ENCODE assay signal across 8 mouse cellular contexts in genomic region chr12:73045724-73046606, GRCm38 (mm10). TPM values are rescaled to one million over a fixed set of nuclear protein-coding genes. Genes with fewer than 3 reads are reported as not detected.
DNase-seq lines count a peak whose midpoint lies in the region; ATAC-seq and TF ChIP-seq lines count a peak whose summit lies in the region.

No protein-coding gene starts in this region.

- 0 out of 2 replicates have a peak overlapping the region, but pooled peaks have one; percentile 25 for H3K9ac ChIP-seq in kidney, embryonic 16.5 days (replicated peaks; ENCODE audit: low read length)
- H3K9ac ChIP-seq in neural tube, embryonic 12.5 days, result peak overlapping the region; percentile 67

- H3K27ac ChIP-seq in left cerebral cortex, adult 2 months, result no peak overlapping the region
- no peak overlapping the region for H3K27ac ChIP-seq in kidney, embryonic 16.5 days (ENCODE audit: low read length)
- H3K27ac ChIP-seq in neural tube, embryonic 12.5 days, result peak overlapping the region; percentile 15; the same call in 1 of the 2 replicates

- WGBS in kidney, embryonic 16.5 days, result under 1% methylated on average over 85 of the region's 85 CpGs
- WGBS in neural tube, embryonic 12.5 days, result under 1% methylated on average over 85 of the region's 85 CpGs

- intact Hi-C loops in left cerebral cortex, adult 2 months (cut with DNase I), result loop anchor here (5.0 kb wide), 2 partner anchors 66 to 194 kb away; partner anchors contain the start of gene Six4

- H3K4me2 ChIP-seq in kidney, embryonic 16.5 days (replicated peaks; ENCODE audit: low read depth, low read length), result peak overlapping the region; percentile 72
- peak overlapping the region; percentile 61 for H3K4me2 ChIP-seq in neural tube, embryonic 12.5 days (replicated peaks)

- H3K9me3 ChIP-seq in kidney, embryonic 16.5 days (ENCODE audit: low read length), result no peaks in the 10 kb centered on the region
- H3K9me3 ChIP-seq in neural tube, embryonic 12.5 days, result no peaks in the 10 kb centered on the region

- TF ChIP-seq CTCF in left cerebral cortex, adult 2 months (IDR thresholded peaks at IDR 0.05), result no peak

- no peak for DNase-seq in left cerebral cortex, adult 2 months (ENCODE audit: extremely low spot score in 1 of 2, low spot score in 2 of 2)
- no peak for DNase-seq in left cerebral cortex, adult 11 months (ENCODE audit: low spot score)
- peak; percentile 62 for DNase-seq in Muller cell, postnatal 12 days (ENCODE audit: inconsistent ontology term)
- DNase-seq in gastrocnemius, adult 8-10 months (ENCODE audit: low spot score in 2 of 2), result peak; percentile 45 to 48
- DNase-seq in layer of hippocampus, postnatal 36 days, result no peak
- no peak for DNase-seq in spleen, postnatal 4 days (ENCODE audit: low spot score in 2 of 2)

- H3K36me3 ChIP-seq in kidney, embryonic 16.5 days (ENCODE audit: insufficient read depth, low read length), result no peaks in the 10 kb centered on the region
- no peaks in the 10 kb centered on the region for H3K36me3 ChIP-seq in neural tube, embryonic 12.5 days

- H3K4me3 ChIP-seq in left cerebral cortex, adult 2 months, result peak overlapping the region; percentile 29
- peak overlapping the region; percentile 51 for H3K4me3 ChIP-seq in kidney, embryonic 16.5 days (ENCODE audit: low read length)
- peak overlapping the region; percentile 48 for H3K4me3 ChIP-seq in neural tube, embryonic 12.5 days

- H3K27me3 ChIP-seq in kidney, embryonic 16.5 days (ENCODE audit: insufficient read depth, low read length), result peaks cover 90% of the 10 kb centered on the region
- peaks cover 91% of the 10 kb centered on the region for H3K27me3 ChIP-seq in neural tube, embryonic 12.5 days (replicated peaks)

- ATAC-seq in kidney, embryonic 16.5 days (ENCODE audit: low FRiP score, low TSS enrichment), result 0 out of 2 replicates have a peak, but pooled peaks have one; percentile 16
- no peak for ATAC-seq in neural tube, embryonic 12.5 days (ENCODE audit: low FRiP score, low read depth)

- H3K4me1 ChIP-seq in kidney, embryonic 16.5 days (ENCODE audit: insufficient read depth, low read length), result peaks cover 29% of the 10 kb centered on the region
- H3K4me1 ChIP-seq in neural tube, embryonic 12.5 days, result peaks cover 22% of the 10 kb centered on the region

RNA-seq across cellular contexts. Expression of gene Six1, which starts 7.7 kb away (rescaled TPM):
- under 1 TPM in 1 of 2 experiments, not detected in 1; 0.14 TPM for total RNA-seq in left cerebral cortex, adult 2 months (2021)
- total RNA-seq in gastrocnemius, adult 8-10 months (2022), result 10 to 100 TPM; 59.5 to 67.4 (median 60.9) TPM
- polyA plus RNA-seq in kidney, embryonic 16.5 days (2015; fragmentation: Nextera tagmentation; extraction: Ambion mirVana), result 0.47 and 0.66 TPM in 2 replicates
- 30.5 and 36.7 TPM in 2 replicates for polyA plus RNA-seq in neural tube, embryonic 12.5 days (2016; fragmentation: Nextera tagmentation; extraction: Ambion mirVana)
- under 1 TPM in 1 of 2 experiments, not detected in 1; 0.22 TPM for total RNA-seq in layer of hippocampus, postnatal 36 days (2021)

Comparison
In these comparisons a context has a peak if more than half of its experiments do, and no peak if none do; other contexts are left out.
1. DNase-seq: peak in Muller cell, postnatal 12 days (single experiment) and gastrocnemius, adult 8-10 months (2 of 2); none in left cerebral cortex, adult 2 months (0 of 2), left cerebral cortex, adult 11 months (single experiment), layer of hippocampus, postnatal 36 days (0 of 2) and spleen, postnatal 4 days (0 of 2).
2. RNA of gene Six1, which starts 7.7 kb away (total RNA-seq): 59.5 to 67.4 TPM in gastrocnemius, adult 8-10 months; 0.22 TPM in layer of hippocampus, postnatal 36 days and 0.14 TPM in left cerebral cortex, adult 2 months; every median in the first group is over 10 times any median in the second.
3. Peak in every context shown above with its lines, with median percentiles within 50 percentile points of each other: H3K4me3 ChIP-seq.